Mouse (Mus musculus) 3134 (cell line): ENCODE measurements around the gene Colca2.

Source experiments
- DNase-seq: peaks from one replicate; pipeline ENCODE4 v3.0.0-alpha.2; 2011; ENCODE audit warnings: low spot score; ENCODE audit not compliant: insufficient read length; ENCODE audit errors: extremely low read depth

Colca2 gene

DNA sequence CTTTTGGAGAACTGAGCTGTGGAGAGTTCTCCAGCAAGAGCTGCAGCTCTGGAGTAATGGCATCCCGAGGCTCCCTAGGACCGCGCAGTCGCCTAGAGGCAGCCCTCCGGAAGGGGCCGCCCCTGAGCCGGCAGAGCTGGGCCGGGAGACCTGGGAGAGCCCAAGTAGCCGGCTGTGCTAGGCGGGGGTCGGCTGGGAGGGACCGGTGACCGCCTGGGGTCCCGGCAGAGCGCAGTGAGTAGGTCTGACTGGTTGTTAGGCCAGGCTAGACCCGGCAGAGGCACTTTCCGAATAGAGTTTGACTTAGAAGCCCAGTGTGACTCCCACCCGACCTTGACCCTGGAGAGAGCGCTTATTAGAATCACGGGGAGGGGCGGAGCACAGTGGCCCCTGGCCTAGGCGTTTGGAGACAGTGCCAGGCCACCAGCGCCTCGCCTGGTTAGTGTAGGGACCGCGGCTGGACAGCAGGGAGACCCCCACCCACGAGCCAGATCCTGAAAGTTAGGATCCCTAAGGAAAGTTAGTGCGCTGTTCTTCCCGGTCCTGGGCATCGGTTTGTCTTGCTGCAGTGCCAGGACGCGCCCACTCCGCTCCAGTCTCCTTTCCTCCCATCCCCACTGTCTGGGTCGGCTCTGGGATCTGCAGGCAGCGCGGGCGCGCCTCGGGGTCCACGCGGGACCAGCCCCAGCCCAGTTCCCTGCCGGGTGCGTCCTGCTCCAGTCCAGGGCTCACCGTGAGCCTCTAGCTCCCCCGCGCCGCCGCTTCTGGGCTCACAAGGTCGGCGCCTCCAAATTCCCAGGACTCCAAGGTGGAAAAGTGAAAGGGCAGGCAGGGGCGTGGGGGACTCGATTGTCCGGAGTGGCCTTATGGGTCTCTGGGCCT is at the start of gene Colca2:
Colca2 (minus strand) TSS at position 70 of the 882 bp plus-strand sequence.
- peak; percentile 43 for DNase-seq

DNA sequence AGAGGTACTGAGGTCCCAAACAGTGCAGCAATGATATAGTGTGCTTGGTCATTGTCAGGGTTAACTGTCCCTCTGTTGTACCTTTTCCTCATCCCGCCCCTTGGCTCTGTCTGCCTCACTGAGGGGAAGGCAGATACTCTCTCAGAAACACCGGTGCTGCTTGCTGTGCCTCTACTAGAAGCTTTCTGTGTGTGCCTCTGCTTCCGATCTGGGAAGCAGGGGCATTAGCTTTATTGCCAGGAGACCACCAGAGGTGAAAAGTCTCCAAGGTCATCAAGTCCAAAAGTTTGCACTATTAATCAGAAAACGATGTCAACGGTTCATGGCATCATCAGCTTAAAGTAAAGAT is 49.2 kb upstream of the Colca2 start:
- DNase-seq: no peak

- DNase-seq: no peak
Observed at GRCm38 (mm10) chr9:51326619-51327554, 48.5 kb upstream of the Colca2 start.

GRCm38 (mm10) chr9:51324406-51325065 is 46.2 kb upstream of the Colca2 start:
- DNase-seq: no peak

DNA sequence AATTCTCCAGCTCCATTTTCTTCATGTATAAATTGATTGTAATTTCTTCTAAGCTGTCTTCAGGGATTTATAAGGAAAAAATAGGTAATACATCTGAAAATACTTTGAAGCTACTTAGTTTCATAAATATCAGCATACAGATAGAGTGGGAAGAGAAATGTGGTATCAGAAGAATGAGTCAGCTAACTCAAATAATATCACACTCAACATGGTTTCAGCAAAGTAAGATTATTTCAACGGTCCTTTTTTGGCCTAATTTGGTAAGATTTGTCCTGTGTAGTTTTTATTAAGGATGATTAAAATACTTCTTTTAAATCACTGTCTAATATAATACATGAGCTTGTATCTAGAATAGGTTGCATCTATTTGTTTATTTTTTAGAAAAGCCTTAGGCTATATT is 41.7 kb upstream of the Colca2 start:
- DNase-seq: no peak

GRCm38 (mm10) chr9:51318246-51318645 is 39.9 kb upstream of the Colca2 start:
- no peak for DNase-seq

DNA sequence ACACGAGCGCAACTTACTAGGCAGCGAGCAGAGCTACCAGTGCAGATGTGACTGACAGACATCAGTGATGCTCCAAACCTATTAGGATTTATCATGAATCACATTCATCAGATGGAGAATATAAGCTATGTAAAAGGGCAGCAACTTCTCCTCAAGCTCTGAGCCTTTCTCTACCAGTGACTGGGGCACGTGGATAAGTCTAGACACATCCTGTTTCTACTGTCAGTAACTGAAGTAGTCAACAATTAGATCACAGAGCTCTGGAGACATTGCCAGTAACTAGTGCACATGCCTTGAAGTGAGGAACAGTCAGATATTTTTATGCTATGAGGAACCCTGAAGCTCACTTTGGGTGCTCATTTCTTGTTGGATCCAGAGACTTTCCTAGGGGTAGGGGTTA is 39.0 kb upstream of the Colca2 start:
- DNase-seq: no peak

DNA sequence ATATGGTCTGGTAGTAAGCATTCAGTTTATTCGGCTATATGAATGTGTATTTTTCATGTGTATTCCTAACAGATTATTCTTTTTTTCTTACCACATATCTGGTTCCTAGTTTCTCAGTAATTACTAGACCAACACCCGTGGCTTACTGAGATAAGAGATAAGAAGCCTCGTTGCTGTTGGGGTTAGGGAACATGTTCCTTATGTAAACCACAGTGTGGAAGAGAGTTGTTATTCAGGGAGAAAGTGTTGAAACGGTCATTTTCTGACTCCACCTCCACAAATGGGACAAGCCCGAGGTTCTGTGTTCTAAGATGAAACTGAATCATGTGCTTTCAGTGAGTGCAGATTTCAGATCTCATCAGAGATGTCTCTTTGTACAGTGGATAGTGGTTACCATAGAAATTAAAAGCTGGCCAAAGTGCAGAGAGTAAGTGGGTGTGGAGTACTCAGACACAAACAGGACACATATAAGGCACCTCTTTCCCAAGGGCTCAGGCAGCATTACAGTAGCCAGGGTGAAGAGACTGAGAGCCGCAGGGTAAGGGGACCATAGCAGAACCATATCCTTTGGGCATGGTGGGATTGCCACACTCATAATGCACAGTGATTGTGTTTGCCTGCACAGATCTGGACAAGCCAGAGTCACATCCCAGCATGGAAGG is 37.2 kb upstream of the Colca2 start:
- DNase-seq: no peak

- DNase-seq: no peak
Observed at GRCm38 (mm10) chr9:51312554-51313317, 34.4 kb upstream of the Colca2 start.

GRCm38 (mm10) chr9:51310515-51310914 is 32.1 kb upstream of the Colca2 start:
- no peak for DNase-seq

- DNase-seq: no peak
Observed at GRCm38 (mm10) chr9:51306351-51306750, 28.0 kb upstream of the Colca2 start.

GRCm38 (mm10) chr9:51305146-51305545 is 26.8 kb upstream of the Colca2 start:
- no peak for DNase-seq

- no peak for DNase-seq
Observed at GRCm38 (mm10) chr9:51303980-51304379, 25.6 kb upstream of the Colca2 start.

GRCm38 (mm10) chr9:51293541-51293940 is 15.2 kb upstream of the Colca2 start:
- DNase-seq: no peak

DNA sequence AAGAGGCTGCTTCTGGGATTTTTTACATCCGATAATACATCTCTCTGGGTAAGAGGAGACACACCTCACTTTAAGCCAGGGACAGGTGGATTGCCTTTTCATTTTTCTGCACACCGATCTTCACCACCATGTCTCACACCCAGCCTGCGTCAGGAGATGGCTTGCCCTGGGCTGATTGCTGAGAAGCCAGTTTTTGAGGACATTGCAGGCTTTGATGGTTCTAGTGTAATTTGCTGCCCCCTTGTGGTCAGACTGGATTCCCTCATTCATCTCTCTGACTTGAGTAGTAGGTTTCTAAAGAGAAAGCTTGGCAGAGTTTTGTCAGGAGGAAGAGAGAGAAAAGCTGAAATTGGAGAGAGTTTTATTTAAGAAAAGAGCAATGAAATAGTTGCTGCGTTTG is 14.3 kb upstream of the Colca2 start:
- DNase-seq: peak; percentile 47

DNA sequence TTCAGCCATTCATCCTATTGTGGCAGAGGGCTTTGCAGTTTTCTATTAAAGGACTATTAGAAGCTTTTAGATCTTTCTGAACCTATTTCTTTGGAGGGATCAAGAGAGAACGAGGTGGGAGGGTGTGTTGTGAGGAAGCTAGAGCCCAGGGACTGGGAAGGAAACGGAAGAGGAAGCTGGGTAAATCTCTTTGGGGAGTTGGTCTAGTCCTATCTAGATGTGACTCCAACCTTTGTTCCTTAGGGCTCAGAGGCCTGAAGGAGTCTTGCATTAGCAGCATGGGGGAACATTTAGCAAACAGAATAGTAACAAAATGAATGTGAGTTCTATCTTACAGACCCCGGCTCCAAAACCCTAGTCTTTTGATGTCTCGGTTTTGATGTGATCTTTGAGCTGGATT is 12.6 kb upstream of the Colca2 start:
- no peak for DNase-seq

DNA sequence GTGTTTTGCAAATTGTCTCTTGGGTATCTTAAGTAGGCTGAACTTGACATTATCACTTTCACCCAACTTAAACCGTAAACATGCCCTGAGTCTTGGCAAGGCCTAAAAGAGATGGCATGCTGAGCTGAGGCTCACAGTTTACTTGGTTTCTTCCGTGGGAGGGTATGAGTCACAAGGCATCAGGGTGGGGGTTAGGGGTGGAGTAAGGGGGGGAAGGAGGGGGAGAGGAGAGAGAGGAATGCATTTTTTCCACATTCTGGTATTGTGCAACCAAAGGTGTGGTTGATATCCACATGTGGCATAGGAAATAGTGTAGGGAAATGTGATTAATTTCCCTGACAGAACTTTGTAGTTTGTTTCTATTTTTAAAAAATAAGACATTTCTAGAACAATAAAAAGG is 7.7 kb upstream of the Colca2 start:
- peak; percentile 61 for DNase-seq

DNA sequence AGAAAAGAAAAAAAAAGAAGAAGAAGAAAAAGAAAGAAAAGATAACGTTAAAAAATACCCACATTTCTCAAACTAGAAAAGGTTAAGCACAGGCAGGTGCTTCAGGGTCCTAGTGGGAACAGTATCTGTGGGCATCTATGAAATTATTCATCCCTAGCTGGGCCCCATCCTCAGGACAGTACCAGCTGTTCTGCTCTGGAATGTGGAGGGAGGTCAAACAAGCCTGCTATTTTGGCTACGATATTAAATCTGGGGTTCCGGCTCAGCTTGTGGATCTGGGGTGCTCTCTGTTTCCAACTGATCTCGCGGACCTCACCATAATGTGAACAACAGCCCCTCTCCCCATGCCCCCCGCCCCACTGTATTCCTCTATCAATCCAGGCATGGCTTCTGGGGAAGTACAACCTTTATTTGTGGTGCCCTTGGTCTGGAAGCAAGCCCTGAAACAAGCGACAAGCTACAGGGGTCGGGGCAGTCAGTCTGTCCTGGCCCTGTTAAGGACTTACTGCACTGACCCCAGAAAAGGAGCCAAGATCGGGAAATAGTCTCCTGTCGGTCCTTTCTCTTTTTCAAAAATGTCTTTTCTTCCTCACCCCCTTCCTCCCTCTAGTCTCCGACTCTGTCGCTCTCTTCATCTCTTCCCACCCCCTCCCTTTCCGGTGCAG is 403 bp downstream of the Colca2 start:
- DNase-seq: no peak

DNA sequence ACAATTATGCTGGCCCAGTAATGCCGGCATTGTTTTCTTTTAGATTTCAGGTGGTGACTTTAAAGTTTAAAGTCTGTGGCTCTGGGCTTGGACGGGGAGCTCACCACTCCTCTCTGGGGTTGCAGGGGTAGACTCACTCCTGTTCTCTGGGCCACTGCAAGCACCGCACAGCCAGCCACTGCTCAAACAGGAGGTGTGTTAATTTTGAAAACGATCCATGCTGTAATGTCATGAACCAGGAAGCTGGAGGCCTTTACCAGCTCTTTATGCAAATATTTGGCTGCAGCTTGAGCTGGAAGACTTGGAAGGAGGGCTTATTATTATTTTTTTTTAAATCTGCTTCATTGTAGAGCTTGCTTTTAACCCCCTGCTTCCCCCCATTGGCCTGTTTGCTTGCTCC is 3.7 kb downstream of the Colca2 start:
- no peak for DNase-seq
